Mouse (Mus musculus): ENCODE measurements around the gene Rnf214.
A peak's percentile ranks its signal among the peaks of the same experiment; 100 is the strongest.

DNA sequence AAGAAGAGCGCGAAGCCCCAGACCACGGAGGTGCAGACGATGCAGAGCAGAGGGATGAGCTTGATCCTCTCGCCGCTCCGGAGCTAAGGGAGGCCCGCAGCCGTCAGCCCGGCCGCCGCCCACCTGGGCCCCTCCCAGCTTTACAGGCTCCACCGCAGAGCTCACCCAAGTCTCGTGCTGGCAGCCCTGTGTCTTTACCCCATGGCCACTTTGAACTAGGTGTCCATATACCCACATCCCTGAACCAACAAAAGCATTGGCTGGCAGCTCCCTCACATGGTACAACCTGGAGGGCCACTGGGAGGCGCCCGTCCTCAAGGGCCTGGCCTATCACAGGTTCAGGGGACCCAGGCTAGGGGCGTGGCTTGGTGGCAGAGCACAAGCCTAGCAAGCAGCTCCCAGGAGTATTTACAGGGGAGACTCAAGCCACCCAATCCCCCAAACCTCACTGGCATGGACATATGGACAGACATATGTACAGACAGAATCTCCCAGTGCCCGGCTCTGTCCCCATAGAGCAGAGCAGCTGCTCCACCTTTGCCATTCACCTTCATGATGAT, 34.7 kb upstream of the Rnf214 start:
- TF ChIP-seq CTCF (IDR thresholded peaks at IDR 0.05) = peak; percentile 42
- TF ChIP-seq EP300 (IDR thresholded peaks at IDR 0.05) = no peak

Data from lung, postnatal 0 days (tissue).